ENCODE assay signal across 8 mouse cellular contexts in the genomic region with DNA sequence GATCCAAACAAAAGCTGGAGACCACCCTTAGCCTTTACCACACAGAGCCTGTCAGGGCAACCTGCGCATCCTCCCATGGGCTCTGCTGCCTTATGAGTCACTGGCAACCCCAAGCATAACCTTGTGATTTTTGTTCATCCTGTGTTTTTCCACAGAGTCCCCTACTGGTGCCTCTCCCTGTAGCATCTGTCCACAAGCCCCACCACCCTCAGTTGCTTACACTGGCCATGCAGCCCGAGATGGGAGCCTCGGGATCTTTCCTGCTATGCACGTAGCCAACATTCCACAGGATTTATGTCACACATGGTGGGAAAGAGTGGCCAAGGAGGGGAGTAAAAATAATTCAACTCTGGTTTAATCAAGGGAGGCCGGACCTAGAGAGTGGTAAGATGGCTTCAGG.
A peak's percentile ranks its signal among the peaks of the same experiment; 100 is the strongest.
DNase-seq lines count a peak whose midpoint lies in the region; ATAC-seq lines count a peak whose summit lies in the region.
"Had no signal": no experiment of that assay in that cellular context is flagged by ENCODE, and none has a peak within 500 bp of the region (broad histone marks: within the 10 kb centered on the region; RNA-seq: fewer than 3 reads in every experiment).

No protein-coding gene starts in this region.

- peak overlapping the region; percentile 60 for H3K27ac ChIP-seq in midbrain, embryonic 10.5 days (replicated peaks)
- H3K27ac ChIP-seq in midbrain, embryonic 15.5 days, result no peak overlapping the region
- peak overlapping the region; percentile 57 for H3K27ac ChIP-seq in forebrain, embryonic 15.5 days (replicated peaks)
- no peak overlapping the region for H3K27ac ChIP-seq in liver, embryonic 12.5 days

- DNase-seq in midbrain, embryonic 10.5 days (ENCODE audit: low spot score), result no peak
- DNase-seq in heart, postnatal 10 days, result peak; percentile 68 to 74
- no peak for DNase-seq in adrenal gland, postnatal 25 days
- no peak for DNase-seq in cerebellum, postnatal 14 days
- DNase-seq: right cerebral cortex, postnatal 25 days had no signal

- 0 out of 2 replicates have a peak, but pooled peaks cover under 1% of the 10 kb centered on the region for H3K27me3 ChIP-seq in midbrain, embryonic 10.5 days (ENCODE audit: low read depth, poor library complexity, severe bottlenecking)
- no peaks in the 10 kb centered on the region for H3K27me3 ChIP-seq in midbrain, embryonic 15.5 days (replicated peaks)
- no peaks in the 10 kb centered on the region for H3K27me3 ChIP-seq in forebrain, embryonic 15.5 days
- H3K27me3 ChIP-seq in liver, embryonic 12.5 days (replicated peaks), result 0 out of 2 replicates have a peak, but pooled peaks cover 5% of the 10 kb centered on the region

- 88% methylated on average over 5 of the region's 5 CpGs for WGBS in midbrain, embryonic 10.5 days
- 63% methylated on average over 5 of the region's 5 CpGs for WGBS in midbrain, embryonic 15.5 days
- 49% methylated on average over 5 of the region's 5 CpGs for WGBS in forebrain, embryonic 15.5 days
- 64% methylated on average over 5 of the region's 5 CpGs for WGBS in liver, embryonic 12.5 days (ENCODE audit: insufficient replicate concordance)

- no peak overlapping the region for H3K4me2 ChIP-seq in midbrain, embryonic 15.5 days
- no peak overlapping the region for H3K4me2 ChIP-seq in forebrain, embryonic 15.5 days (replicated peaks)
- H3K4me2 ChIP-seq in liver, embryonic 12.5 days, result no peak overlapping the region

- intact Hi-C loops in heart, postnatal 10 days (cut with DNase I), result loop anchor here (10.0 kb wide), 1 partner anchor 188 kb away; no protein-coding TSS in a partner anchor

- H3K4me3 ChIP-seq in midbrain, embryonic 10.5 days, result no peak overlapping the region
- no peak overlapping the region for H3K4me3 ChIP-seq in midbrain, embryonic 15.5 days
- H3K4me3 ChIP-seq in forebrain, embryonic 15.5 days, result no peak overlapping the region
- no peak overlapping the region for H3K4me3 ChIP-seq in liver, embryonic 12.5 days

- no peaks in the 10 kb centered on the region for H3K9me3 ChIP-seq in midbrain, embryonic 10.5 days (replicated peaks)
- H3K9me3 ChIP-seq in midbrain, embryonic 15.5 days, result no peaks in the 10 kb centered on the region
- H3K9me3 ChIP-seq in forebrain, embryonic 15.5 days, result no peaks in the 10 kb centered on the region
- no peaks in the 10 kb centered on the region for H3K9me3 ChIP-seq in liver, embryonic 12.5 days (replicated peaks)

- peaks cover 19% of the 10 kb centered on the region for H3K4me1 ChIP-seq in midbrain, embryonic 10.5 days
- H3K4me1 ChIP-seq in midbrain, embryonic 15.5 days, result peaks cover 2% of the 10 kb centered on the region; the same call in 1 of the 2 replicates
- H3K4me1 ChIP-seq in forebrain, embryonic 15.5 days, result peaks cover 7% of the 10 kb centered on the region; the same call in 1 of the 2 replicates
- H3K4me1 ChIP-seq in liver, embryonic 12.5 days, result peaks cover 5% of the 10 kb centered on the region

- H3K36me3 ChIP-seq in midbrain, embryonic 10.5 days, result no peaks in the 10 kb centered on the region
- H3K36me3 ChIP-seq in midbrain, embryonic 15.5 days (replicated peaks), result no peaks in the 10 kb centered on the region
- H3K36me3 ChIP-seq in forebrain, embryonic 15.5 days, result no peaks in the 10 kb centered on the region
- no peaks in the 10 kb centered on the region for H3K36me3 ChIP-seq in liver, embryonic 12.5 days

- no peak overlapping the region for H3K9ac ChIP-seq in midbrain, embryonic 15.5 days
- no peak overlapping the region for H3K9ac ChIP-seq in forebrain, embryonic 15.5 days (replicated peaks)
- H3K9ac ChIP-seq in liver, embryonic 12.5 days, result no peak overlapping the region

- ATAC-seq in midbrain, embryonic 15.5 days (replicated peaks), result no peak
- ATAC-seq in forebrain, embryonic 15.5 days (replicated peaks), result no peak
- no peak for ATAC-seq in liver, embryonic 12.5 days

Comparison
In these comparisons a context has a peak if more than half of its experiments do, and no peak if none do; other contexts are left out.
1. H3K27ac ChIP-seq: peak in midbrain, embryonic 10.5 days (single experiment) and forebrain, embryonic 15.5 days (single experiment); none in midbrain, embryonic 15.5 days (single experiment) and liver, embryonic 12.5 days (single experiment).
2. DNase-seq: peak in heart, postnatal 10 days (2 of 2); none in midbrain, embryonic 10.5 days (single experiment), adrenal gland, postnatal 25 days (single experiment) and cerebellum, postnatal 14 days (0 of 2).